Mouse (Mus musculus) urinary bladder, postnatal 4 days (tissue): ENCODE data around the gene Rrp12.
"Not testable (repeated sequence)": the region's sequence is repeated elsewhere in the genome, so short reads cannot be mapped to it uniquely, and the experiment has no call there.

ENCODE experiments used
- DNase-seq, 2 experiments: peaks; one replicate each; pipeline ENCODE4 v3.0.0; 2021 to 2022; ENCODE audit warnings: low spot score in 2 of 2

The Rrp12 gene

DNA sequence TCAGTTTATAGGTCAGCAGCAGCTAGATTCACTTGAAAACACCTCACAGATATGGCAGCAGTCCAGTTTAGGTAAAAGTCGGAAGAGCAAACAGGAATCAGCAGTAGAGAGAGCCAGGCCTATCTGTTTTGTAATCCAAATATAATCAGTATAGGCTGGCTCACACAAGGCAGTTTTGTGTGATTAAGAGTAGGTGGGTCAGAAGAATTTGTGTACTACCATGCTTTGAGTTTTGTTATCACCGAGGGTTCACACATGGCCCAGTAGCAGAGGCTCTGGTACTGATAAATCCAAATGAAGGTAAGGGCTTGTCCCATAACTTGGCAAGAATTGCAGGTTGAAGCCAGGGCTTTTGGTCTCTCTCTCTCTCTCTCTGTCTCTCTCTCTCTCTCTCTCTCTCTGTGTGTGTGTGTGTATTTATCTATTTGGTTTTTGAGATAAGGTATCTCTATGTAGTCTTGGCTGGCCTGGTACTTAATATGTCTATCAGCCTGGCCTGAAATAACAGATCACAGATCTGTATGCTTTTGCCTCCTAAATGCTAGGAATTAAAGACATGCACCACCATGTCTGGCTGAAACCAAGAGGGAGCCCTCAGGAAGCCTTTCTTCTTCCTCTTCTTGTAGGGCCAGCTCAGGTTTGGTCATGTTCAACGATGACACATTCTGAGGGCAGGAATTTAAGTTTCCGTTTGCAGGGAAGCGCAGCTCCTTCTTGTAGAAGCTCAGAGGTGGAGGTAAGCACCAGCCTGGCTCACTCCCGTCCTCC, 10.5 kb upstream of the Rrp12 start:
- DNase-seq, result no peak

DNA sequence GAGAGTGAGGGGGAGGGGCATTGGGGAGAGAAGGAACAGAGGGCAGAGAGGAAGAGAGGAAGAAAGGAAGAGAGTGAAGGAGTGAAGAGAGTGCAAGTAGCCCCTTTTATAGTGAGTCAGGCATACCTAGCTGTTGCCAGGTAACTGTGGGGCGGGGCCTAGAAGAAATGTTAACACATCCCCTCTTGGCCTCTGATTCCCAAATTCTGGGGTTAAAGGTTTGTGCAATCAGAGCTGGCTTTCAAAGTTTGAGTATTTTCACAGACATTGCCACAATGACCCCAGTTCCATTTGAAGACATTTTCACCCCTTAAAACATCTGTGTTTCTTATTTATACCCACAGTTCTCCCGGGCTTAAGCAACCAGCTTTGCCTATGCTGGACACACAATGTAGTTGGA, 9.3 kb upstream of the Rrp12 start:
- no peak for DNase-seq

DNA sequence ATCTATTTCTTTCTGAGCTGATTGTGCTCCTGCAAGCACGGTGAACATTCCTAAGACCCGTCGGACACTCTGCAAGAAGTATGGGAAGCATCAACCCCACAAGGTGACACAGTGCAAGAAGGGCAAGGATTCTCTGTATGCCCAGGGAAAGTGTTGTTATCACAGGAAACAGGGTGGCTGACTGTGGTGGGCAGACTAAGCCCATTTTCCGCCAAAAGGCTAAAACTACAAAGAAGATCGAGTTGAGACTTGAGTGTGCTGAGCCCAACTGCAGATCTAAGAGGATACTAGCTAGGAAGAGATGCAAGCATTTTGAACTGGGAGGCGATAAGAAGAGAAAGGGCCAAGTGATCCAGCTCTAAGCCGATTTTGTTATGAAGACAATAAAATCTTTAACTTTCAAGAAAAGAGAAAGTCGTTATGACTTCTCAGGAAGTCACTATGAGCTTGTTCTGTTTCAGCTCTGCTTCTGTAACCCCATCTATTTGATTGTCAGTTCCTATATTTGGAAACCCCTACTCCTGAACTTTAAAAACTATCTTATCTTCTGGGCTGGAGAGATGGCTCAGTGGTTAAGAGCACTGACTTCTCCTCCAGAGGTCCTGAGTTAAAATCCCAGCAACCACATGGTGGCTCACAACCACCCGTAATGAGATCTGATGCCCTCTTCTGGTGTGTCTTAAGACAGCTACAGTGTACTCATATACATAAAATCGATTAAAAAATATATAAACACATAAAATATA, 7.0 kb upstream of the Rrp12 start:
- no peak for DNase-seq

DNA sequence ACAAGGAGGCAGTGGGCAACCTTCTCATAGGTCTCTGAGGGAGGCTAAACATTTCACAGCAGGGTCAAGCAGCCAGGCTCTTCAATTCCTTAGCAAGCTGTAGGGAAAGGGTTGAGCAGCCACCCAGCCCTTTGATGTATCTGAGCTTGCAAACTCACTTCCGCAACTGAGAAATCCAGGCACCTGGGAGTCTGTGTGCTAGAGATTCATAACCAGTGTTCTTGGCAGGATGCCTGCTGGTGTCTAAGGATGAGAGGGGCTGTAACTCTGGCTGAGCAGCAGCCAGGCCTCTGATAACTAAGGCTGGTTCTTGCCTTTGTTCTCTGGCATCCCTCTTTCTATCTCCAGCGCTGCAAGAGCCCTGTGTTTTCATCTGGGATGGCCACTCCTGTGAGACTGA, 5.7 kb upstream of the Rrp12 start:
- DNase-seq, result no peak

DNA sequence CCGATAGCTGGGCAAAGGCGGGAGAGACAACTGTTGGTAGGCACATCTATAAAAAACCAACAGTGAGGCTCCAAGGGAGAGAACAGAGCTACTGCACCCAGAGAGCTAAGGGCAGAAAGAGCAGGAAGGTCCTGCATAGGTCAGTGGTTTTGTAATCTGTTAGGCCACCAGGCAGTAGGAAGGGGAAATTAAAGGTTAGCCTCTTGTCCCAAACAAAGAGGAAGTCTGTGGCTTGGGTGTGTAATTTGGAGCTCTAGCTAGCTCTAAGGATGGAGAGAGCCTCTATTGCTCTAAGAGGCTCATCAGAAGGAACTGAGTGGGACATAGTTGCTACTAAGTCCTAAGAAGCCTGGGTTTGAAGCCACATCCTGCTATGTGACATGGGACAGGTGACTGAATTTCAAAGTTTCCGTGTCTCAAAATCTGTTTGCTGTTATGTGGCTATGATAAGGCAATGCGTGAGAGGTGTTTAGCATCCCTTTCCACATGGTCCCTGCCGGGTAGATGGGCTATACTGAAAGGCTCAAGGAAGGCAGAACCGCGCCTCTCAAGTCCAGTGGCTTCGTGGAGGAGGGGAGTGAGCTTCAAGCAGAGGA, 4.6 kb upstream of the Rrp12 start:
- DNase-seq, result no peak

DNA sequence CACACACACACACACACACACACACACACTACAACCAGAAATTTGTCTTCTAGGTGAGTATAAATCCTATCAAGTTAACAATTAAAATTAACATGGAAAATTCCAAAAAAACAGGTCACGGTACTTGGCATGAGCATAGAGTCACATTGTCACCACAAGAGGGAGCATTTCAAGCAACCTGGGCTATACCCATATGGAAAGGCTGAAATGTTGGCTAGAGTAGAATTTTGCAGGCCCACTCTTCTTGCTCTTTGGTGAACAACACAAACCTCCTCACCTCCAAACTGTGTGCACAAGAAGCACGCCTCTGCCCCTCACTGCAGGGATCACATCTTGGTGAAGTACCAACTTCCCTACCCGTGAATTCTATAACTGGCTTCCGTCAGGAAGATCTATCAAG, 2.9 kb upstream of the Rrp12 start:
- DNase-seq, result no peak

DNA sequence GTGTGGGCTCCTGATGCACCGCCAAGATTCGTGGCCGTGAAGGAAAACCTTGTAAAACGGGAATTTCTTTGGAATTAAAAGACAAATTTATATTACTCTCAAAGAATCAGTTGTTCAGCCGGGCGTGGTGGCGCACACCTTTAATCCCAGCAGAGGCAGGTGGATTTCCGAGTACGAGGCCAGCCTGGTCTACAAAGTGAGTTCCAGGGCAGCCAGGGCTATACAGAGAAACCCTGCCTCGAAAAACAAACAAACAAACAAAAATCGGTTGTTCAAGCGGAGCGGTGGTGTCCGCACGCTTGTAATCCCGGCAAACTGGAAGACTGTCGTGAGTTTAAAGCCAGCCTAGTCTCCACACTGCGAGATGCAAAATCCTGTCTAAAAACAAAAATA, 342 bp upstream of the Rrp12 start:
- no peak for DNase-seq

DNA sequence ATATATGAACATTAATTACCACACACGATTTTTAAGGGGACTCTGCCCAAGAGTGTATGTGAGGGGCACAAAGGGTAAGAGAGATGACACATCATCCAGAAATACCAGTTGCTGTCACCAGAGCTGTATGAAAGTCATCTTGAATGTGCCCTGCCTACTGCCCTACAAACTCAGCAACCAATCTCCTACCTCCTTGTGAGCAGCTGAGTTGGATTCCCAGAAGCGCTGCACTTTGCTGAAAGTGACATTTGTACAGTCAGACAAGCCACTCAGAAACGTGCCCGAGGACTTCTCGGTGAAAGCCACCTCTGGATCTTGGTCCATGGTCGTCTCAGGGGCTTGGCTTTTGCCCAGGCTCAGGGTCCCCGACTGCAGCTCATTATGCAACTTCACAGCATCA, 1.0 kb downstream of the Rrp12 start:
- no peak for DNase-seq

DNA sequence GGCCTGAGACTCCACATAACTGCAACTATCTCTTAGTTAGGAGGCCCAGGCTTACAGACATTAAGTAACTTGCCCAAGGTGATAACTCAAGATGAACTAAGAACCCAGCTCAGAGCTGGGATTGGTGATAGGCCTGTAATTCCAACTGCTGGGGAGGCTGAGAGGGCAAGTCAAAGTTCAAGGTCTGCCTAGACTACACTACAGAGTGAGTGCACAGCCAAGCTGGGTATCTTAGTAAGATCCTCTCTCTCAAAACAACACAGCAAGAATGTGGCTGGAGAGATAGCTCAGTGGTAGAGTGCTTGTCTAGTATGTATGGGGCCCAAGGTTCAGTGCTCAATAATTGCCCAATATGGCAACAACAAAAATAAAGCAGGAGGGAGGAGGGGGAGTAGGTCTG, 7.8 kb downstream of the Rrp12 start:
- no peak for DNase-seq

DNA sequence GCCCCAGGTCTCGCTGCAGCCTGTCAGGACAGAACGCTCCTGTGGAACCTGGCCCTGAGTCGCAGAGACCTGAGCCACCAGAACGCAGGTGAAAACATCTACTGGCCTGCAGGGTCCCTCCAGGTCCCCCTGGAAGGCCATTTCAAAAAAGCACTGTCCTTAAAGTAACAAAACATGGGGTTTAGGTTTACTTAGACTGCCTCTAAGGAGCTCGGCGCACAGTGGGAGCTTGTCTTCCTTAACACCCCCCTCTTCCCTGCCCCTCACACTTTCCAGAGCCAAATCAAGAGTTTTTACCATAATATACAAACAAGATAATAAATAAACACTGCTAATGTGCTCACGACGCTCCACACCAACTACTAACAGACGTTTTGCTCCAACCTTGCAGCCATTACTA, 12.1 kb downstream of the Rrp12 start:
- no peak for DNase-seq

DNA sequence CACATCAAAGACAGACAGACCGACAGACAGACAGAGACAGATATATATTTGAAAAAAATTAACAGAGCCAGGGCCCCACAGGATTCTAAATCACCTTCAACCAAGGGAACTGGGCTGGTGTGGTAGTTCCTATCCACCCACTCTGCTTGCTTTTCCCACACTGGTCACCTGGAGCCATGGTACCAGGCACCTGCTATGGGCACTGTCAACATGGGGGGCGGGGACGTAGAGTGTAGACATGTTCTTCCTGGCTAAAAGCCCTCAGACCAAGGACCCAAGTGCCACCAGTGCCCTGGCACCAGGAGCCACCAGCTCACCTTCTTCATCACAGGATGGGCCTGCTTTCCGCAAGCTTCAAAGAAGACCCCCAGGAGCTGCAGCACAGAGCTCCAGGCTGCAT, 14.1 kb downstream of the Rrp12 start:
- no peak for DNase-seq

DNA sequence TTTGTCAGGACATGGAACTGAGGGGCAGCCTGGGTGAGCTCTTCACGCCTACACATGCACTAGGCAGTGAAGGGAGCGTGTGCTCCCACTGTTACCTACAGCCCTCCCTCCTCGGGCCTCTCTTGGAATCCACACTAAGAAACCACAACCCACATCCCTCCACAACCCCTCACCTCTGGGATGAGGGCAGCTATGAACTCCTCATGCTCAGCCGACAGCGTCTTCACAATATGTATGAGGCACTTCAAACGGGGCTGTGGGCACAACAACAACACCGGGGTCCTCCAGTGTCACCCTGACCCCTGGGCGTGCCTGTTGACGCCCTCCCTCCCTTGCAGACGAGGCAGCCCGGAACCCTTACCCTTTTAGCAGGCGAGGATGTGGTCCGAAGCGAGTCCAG, 21.6 kb downstream of the Rrp12 start:
- DNase-seq, result no peak

DNA sequence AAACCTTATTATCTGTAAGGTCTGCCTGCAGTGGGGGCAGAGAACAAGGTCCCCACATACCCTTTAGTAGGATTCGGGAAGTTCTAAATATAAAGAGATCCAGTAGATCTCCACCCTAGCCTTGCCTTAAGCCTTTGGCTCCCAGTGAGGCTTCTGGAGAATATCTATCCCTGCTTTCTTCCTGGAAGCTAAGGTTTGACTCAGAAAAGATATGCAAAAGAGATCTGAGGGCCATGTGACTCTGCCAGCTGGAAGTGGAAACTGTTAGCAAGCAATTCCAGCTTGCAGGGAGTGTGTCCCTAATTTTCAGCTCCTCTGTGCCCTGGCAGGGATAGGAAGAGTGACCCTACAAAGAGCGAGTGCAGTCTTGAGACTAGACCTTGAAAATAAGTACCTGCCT, 23.7 kb downstream of the Rrp12 start:
- DNase-seq, result no peak

DNA sequence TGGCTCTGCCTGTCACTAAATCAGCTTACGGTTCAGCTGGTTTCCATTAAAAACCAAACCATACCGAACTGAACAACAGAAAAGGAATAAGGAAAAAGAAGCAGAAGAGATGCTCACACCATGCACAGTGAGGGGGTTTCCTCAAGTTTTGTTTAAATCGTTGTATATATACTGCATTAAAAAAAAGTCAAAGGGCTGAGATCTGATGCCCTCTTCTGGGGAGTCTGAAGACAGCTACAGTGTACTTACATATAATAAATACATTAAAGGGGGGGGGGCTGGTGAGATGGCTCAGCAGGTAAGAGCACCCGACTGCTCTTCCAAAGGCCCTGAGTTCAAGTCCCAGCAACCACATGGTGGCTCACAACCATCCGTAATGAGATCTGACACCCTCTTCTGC, 26.0 kb downstream of the Rrp12 start:
- DNase-seq, result not testable (repeated sequence)

DNA sequence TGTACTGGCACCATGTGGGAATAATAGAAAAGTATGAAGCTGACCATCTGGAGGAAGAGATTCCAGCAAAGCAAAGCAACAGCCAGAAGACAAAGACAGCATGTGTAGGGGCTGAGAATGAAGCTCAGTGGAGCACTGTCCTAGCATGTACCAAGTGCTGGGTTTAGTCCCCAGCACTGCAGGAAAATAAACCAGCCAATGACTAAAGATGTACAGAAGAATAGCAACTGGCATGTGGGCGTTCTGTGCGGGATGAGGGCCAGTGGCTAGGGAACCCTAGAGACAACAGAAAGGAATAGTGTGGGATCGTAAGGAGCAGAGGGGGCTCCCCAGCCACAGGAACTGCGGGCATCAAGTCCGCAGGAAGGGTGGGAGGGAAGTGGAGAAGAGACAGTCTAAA, 26.7 kb downstream of the Rrp12 start:
- no peak for DNase-seq

DNA sequence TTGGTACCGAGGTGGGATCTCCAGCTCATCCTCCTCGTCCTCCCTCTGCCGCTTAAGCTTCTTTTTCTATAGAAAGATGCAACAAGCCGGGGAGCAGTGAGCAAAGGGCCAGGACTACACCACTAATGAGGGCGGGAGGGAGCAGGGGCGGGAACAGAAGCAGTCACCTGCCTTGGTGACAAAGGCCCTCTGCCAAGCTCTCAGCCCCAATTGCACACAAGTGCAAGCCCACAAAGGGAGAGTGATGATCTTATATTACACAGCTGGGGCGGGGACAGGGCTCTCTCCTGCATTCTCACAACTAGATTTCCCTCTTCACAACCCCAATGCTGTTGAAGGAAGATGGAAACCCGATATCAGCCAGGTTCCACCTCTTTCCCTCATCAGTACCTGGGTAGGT, 29.3 kb downstream of the Rrp12 start:
- no peak for DNase-seq

DNA sequence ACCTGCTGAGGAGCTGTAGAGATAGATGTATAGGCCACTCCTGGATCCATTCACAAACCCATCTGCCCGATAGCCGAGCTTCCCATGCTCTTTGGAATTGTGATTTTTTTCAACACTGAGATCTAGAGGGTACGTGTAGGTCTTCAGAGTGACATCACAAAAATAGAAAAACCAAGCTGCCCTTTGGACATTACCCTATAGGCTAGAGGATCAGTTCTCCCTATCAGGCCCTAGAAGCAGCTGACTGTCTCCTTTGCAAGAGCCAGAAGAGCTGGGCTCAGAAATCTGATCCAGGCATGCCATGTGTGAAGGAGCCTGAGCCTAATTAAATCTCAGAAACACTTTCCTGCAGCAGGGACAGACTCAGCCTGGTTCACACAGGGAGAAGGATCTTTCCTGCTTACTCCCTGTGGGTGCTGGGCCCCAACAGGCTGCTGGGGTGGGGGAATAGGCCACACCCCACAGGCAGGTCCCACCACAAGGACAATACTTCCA, 38.1 kb downstream of the Rrp12 start:
- no peak for DNase-seq

DNA sequence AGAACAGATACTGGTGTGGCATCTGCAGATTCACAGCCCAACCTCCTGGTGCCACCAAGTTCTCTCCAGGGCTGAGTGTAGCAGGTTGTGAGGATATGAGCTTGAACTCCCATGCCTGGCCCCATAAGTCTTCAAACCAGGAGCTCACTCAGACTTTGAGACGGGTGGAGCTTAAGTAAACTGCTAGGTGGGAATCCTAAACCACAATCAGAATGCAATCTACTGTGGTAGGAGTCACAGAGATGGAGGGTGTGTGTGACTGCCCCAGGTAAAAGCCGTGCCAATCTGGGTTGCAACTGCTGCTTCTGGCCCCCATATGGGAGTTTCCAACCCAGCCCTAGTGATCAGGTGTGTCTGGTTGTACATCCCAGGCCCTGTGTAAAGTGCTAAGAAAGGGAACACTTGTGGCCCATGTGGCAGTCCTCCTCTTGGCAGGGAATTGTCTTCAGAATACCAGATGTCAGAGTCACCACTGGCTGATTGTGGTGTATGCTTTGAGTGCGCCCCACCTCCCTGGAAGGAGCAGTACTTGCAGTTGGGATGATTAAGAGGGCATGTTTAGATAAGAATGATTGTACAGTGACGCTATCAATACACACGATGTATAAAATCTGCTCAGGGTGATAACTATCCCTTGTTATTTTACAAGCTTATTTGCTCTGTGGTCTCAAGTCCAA, 38.7 kb downstream of the Rrp12 start:
- no peak for DNase-seq

DNA sequence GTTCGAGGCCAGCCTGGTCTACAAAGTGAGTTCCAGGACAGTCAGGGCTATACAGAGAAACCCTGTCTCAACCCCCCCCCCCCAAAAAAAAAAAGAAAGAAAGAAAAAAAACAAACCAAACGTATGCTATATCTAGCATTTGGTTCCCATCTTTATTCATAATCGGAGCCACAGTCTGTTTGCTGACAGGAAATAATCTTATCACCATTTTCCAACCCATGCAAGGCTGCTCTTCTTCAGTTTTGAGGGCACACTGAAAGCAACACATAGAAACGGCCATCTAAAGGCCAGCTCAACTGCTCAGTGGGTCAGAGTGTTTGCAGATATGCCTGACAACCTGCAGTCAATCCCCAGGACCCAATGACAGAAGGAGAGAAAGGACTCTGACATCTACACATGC, 43.5 kb downstream of the Rrp12 start:
- DNase-seq, result no peak

DNA sequence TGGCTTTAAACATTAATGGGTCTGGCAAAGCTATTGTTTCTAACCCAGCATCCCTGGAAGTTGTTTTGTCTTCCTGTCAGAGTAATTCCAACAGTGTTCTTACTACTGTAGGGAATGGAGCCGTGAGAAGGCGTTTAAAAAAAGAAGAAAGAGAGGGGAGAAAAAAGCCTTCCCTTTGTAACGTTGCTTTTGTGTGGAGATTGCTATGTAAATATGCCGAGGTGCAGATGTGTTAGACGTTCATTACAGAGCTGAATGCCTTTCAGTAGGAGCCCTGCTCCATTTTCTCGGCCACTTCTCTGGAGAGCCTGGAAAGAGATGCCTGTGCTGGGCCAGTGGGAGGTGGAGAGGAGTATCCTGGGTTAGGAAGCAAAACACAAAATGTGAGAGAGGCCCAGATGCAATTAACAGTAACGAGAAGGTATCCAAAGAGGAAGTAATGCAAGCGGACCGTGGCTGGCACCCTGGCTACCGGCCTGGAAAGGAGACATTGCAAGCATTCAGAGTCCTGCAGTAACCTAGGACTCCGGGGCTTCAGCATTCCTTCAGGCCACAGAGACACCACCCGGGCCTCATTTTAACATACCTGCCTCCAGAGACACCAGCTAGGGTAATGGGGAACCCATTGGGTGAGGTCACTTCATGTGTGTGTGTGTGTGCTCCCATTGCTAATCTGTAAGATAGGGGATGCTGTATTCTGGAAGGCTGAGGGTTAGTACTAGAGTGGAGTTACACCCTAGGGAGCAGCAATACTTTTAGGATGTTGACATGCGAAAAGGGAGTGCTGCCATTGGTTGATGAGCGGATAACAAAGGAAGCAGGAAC, 45.0 kb downstream of the Rrp12 start:
- no peak for DNase-seq

DNA sequence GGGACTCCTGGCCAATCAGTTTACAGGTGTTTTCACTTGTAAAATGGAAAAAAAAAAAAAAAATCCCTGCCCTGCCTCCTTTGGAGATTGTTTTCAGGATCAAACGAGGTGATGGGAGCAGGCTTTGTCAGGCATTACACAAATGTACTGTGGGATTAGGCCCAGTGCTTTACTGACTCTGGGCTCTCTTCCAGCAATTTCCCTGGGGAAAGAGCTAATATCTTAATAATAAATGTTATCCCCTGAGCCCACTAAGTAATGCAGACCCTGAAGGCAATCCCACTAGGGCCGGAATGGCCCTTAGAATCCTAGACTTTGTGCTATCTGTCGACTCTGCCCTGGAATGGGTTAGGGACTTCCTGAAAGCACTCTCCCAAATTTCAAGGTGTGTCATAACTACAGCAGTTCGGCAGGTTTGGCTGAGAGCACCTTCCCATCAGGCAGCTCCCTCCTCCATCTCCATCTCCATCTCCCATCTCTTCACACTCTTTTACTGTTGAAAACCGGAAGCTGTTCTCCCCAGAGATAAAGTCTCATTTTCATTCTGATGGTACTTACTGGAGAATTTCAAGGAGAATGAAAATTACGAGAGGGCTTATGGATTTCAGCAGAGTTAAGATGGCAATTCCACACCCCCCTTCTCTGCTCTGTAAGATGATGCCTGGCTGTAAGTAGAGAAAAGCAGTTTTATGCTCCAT, 45.8 kb downstream of the Rrp12 start:
- DNase-seq, result no peak
